In genomic region chr8:120631441-120632375, GRCm38 (mm10) we compare ENCODE assay signal across 22 mouse cellular contexts. TPM values are rescaled to one million over a fixed set of nuclear protein-coding genes. Genes with fewer than 3 reads are reported as not detected.
A peak's percentile ranks its signal among the peaks of the same experiment; 100 is the strongest.
DNase-seq lines count a peak whose midpoint lies in the region; ATAC-seq lines count a peak whose summit lies in the region.
"Had no signal": no experiment of that assay in that cellular context is flagged by ENCODE, and none has a peak within 500 bp of the region (broad histone marks: within the 10 kb centered on the region; RNA-seq: fewer than 3 reads in every experiment).

No protein-coding gene starts in this region.

- WGBS in lung, embryonic 16.5 days: 68% methylated on average over 21 of the region's 21 CpGs
- 62% methylated on average over 21 of the region's 21 CpGs for WGBS in embryonic facial prominence, embryonic 15.5 days

- intact Hi-C loops in heart, postnatal 10 days (cut with DNase I): no loop called here
- intact Hi-C loops in heart, postnatal 36 days (cut with DNase I): no loop called here

- no peak overlapping the region for H3K9ac ChIP-seq in lung, embryonic 16.5 days (ENCODE audit: low read length)
- no peak overlapping the region for H3K9ac ChIP-seq in embryonic facial prominence, embryonic 15.5 days
- H3K9ac ChIP-seq: forebrain, embryonic 15.5 days; heart, embryonic 12.5 days; midbrain, embryonic 12.5 days had no signal

- H3K4me1 ChIP-seq in lung, embryonic 16.5 days (replicated peaks; ENCODE audit: control insufficient read depth, insufficient read depth, low read length): peaks cover 6% of the 10 kb centered on the region
- H3K4me1 ChIP-seq in embryonic facial prominence, embryonic 15.5 days: peaks cover 36% of the 10 kb centered on the region

- no peak overlapping the region for H3K4me3 ChIP-seq in lung, embryonic 16.5 days (ENCODE audit: low read length)
- H3K4me3 ChIP-seq in embryonic facial prominence, embryonic 15.5 days (replicated peaks): no peak overlapping the region
- H3K4me3 ChIP-seq: forebrain, embryonic 15.5 days; heart, embryonic 12.5 days; midbrain, embryonic 12.5 days; myocyte had no signal

- peak; percentile 13; the same call in 1 of the 2 replicates for ATAC-seq in lung, embryonic 16.5 days (ENCODE audit: low read depth)
- 0 out of 2 replicates have a peak, but pooled peaks have one; percentile 21 for ATAC-seq in embryonic facial prominence, embryonic 15.5 days (ENCODE audit: insufficient number of reproducible peaks, low FRiP score, low TSS enrichment, low read depth)
- ATAC-seq: forebrain, embryonic 15.5 days; inflammation-experienced regulatory T-cells, adult 6 months had no signal

- no peaks in the 10 kb centered on the region for H3K36me3 ChIP-seq in lung, embryonic 16.5 days (ENCODE audit: control insufficient read depth, insufficient read depth, low read length)
- H3K36me3 ChIP-seq in embryonic facial prominence, embryonic 15.5 days: no peaks in the 10 kb centered on the region
- H3K36me3 ChIP-seq: forebrain, embryonic 15.5 days; G1E; heart, embryonic 12.5 days; midbrain, embryonic 12.5 days had no signal

- peaks cover 3% of the 10 kb centered on the region; the same call in 1 of the 2 replicates for H3K9me3 ChIP-seq in lung, embryonic 16.5 days (ENCODE audit: control insufficient read depth, low read length)
- H3K9me3 ChIP-seq in embryonic facial prominence, embryonic 15.5 days (replicated peaks): no peaks in the 10 kb centered on the region
- H3K9me3 ChIP-seq: forebrain, embryonic 15.5 days; G1E; midbrain, embryonic 12.5 days had no signal

- no peak overlapping the region for H3K27ac ChIP-seq in lung, embryonic 16.5 days (ENCODE audit: low read length)
- H3K27ac ChIP-seq in embryonic facial prominence, embryonic 15.5 days (replicated peaks): peak overlapping the region; percentile 51; the same call in 1 of the 2 replicates
- H3K27ac ChIP-seq: forebrain, embryonic 15.5 days; midbrain, embryonic 12.5 days had no signal

- no peak overlapping the region for H3K4me2 ChIP-seq in lung, embryonic 16.5 days (ENCODE audit: low read depth, low read length)
- H3K4me2 ChIP-seq in embryonic facial prominence, embryonic 15.5 days (replicated peaks): no peak overlapping the region
- H3K4me2 ChIP-seq: forebrain, embryonic 15.5 days; heart, embryonic 12.5 days; midbrain, embryonic 12.5 days had no signal

- peaks cover 9% of the 10 kb centered on the region; the same call in 1 of the 2 replicates for H3K27me3 ChIP-seq in lung, embryonic 16.5 days (ENCODE audit: control insufficient read depth, insufficient read depth, low read depth, low read length)
- H3K27me3 ChIP-seq in embryonic facial prominence, embryonic 15.5 days: no peaks in the 10 kb centered on the region

- peak; percentile 34 to 47 for DNase-seq in heart, postnatal 10 days
- no peak for DNase-seq in heart, postnatal 36 days
- no peak for DNase-seq in lung, postnatal 14 days
- peak; percentile 75 for DNase-seq in Muller cell, postnatal 12 days (ENCODE audit: inconsistent ontology term)
- DNase-seq in thymus, postnatal 36 days: no peak
- no peak for DNase-seq in urinary bladder, adult 2 months (ENCODE audit: low spot score)
- DNase-seq: adrenal gland, postnatal 25 days; B cell, adult 2 months; cerebellum, adult 8-10 months; kidney, postnatal 4 days; liver; lung, adult 2 months; thymus, adult 2 months had no signal

RNA-seq across cellular contexts. Expression of gene 1190005I06Rik, which starts 15.7 kb away (rescaled TPM):
- 1 to 10 TPM; 5.1 to 10.0 TPM for total RNA-seq in heart, postnatal 10 days (2021)
- 1 to 10 TPM; 3.1 to 3.4 TPM for total RNA-seq in heart, postnatal 36 days (2021)
- 4.5 and 5.4 TPM in 2 replicates for polyA plus RNA-seq in lung, embryonic 16.5 days (2015; fragmentation: Nextera tagmentation; extraction: Ambion mirVana)
- polyA plus RNA-seq in embryonic facial prominence, embryonic 15.5 days (2015; fragmentation: Nextera tagmentation; extraction: Ambion mirVana): 8.3 and 10.1 TPM in 2 replicates
- 8.9 and 10.3 TPM in 2 replicates for polyA plus RNA-seq in urinary bladder, adult 2 months (2012; rRNA removed)
- total RNA-seq: neutrophil, adult 5-6 weeks had no signal

RNA-seq across cellular contexts. Expression of gene Gm27021, which starts 36.2 kb away (rescaled TPM):
- total RNA-seq in heart, postnatal 10 days (2021): under 1 TPM in 1 of 2 experiments, not detected in 1; 0.48 TPM
- 1 to 10 TPM in 1 of 2 experiments, not detected in 1; 1.1 TPM for total RNA-seq in heart, postnatal 36 days (2021)
- 2.5 and 3.2 TPM in 2 replicates for polyA plus RNA-seq in lung, embryonic 16.5 days (2015; fragmentation: Nextera tagmentation; extraction: Ambion mirVana)
- polyA plus RNA-seq in embryonic facial prominence, embryonic 15.5 days (2015; fragmentation: Nextera tagmentation; extraction: Ambion mirVana): 0.67 and 6.2 TPM in 2 replicates
- polyA plus RNA-seq in urinary bladder, adult 2 months (2012; rRNA removed): 0.12 and 0.23 TPM in 2 replicates
- total RNA-seq: adrenal gland, postnatal 25 days; G1E; neutrophil, adult 5-6 weeks had no signal
- polyA plus RNA-seq: heart, embryonic 12.5 days had no signal

RNA-seq across cellular contexts. Expression of gene Cox4i1, which starts 36.3 kb away (rescaled TPM):
- 1,000 to 10,000 TPM; 3,943 to 4,033 TPM for total RNA-seq in heart, postnatal 10 days (2021)
- 1,000 to 10,000 TPM; 4,631 to 4,708 TPM for total RNA-seq in heart, postnatal 36 days (2021)
- 1,058 and 1,114 TPM in 2 replicates for polyA plus RNA-seq in lung, embryonic 16.5 days (2015; fragmentation: Nextera tagmentation; extraction: Ambion mirVana)
- polyA plus RNA-seq in embryonic facial prominence, embryonic 15.5 days (2015; fragmentation: Nextera tagmentation; extraction: Ambion mirVana): 1,008 and 1,040 TPM in 2 replicates
- polyA plus RNA-seq in urinary bladder, adult 2 months (2012; rRNA removed): 1,248 and 1,469 TPM in 2 replicates

RNA-seq across cellular contexts. Expression of gene Emc8, which starts 36.7 kb away (rescaled TPM):
- total RNA-seq in heart, postnatal 10 days (2021): 10 to 100 TPM; 65.9 to 68.6 TPM
- 10 to 100 TPM; 40.2 to 46.2 TPM for total RNA-seq in heart, postnatal 36 days (2021)
- polyA plus RNA-seq in lung, embryonic 16.5 days (2015; fragmentation: Nextera tagmentation; extraction: Ambion mirVana): 237 and 248 TPM in 2 replicates
- polyA plus RNA-seq in embryonic facial prominence, embryonic 15.5 days (2015; fragmentation: Nextera tagmentation; extraction: Ambion mirVana): 220 and 225 TPM in 2 replicates
- polyA plus RNA-seq in urinary bladder, adult 2 months (2012; rRNA removed): 49.6 and 57.6 TPM in 2 replicates

RNA-seq across cellular contexts. Expression of gene Gins2, which starts 42.6 kb away (rescaled TPM):
- 10 to 100 TPM; 14.6 to 15.2 TPM for total RNA-seq in heart, postnatal 10 days (2021)
- 1 to 10 TPM in 1 of 2 experiments, under 1 TPM in 1; 0.86 to 1.7 TPM for total RNA-seq in heart, postnatal 36 days (2021)
- 90.8 and 99.5 TPM in 2 replicates for polyA plus RNA-seq in lung, embryonic 16.5 days (2015; fragmentation: Nextera tagmentation; extraction: Ambion mirVana)
- 81.7 and 85.6 TPM in 2 replicates for polyA plus RNA-seq in embryonic facial prominence, embryonic 15.5 days (2015; fragmentation: Nextera tagmentation; extraction: Ambion mirVana)
- 4.0 and 6.4 TPM in 2 replicates for polyA plus RNA-seq in urinary bladder, adult 2 months (2012; rRNA removed)

Comparison
In these comparisons a context has a peak if more than half of its experiments do, and no peak if none do; other contexts are left out.
1. DNase-seq: peak in heart, postnatal 10 days (2 of 2) and Muller cell, postnatal 12 days (single experiment); none in heart, postnatal 36 days (0 of 2), lung, postnatal 14 days (single experiment), thymus, postnatal 36 days (0 of 2) and urinary bladder, adult 2 months (single experiment).